Mouse (Mus musculus) CH12.LX (cell line): ENCODE results near the gene 4930564D02Rik. TPM values are rescaled to one million over a fixed set of nuclear protein-coding genes. Genes with fewer than 3 reads are reported as not detected.

Experiments
- DNase-seq: peaks from one replicate; pipeline ENCODE4 v3.0.0-alpha.2; 2013; ENCODE audit errors: extremely low read depth
- H3K27ac ChIP-seq: 2 replicates; pipeline ENCODE4 v1.5.1; 2012; ENCODE audit warnings: low read depth, mild to moderate bottlenecking, control low read depth, moderate library complexity; ENCODE audit not compliant: insufficient read depth
- H3K27me3 ChIP-seq: replicated peaks from 2 replicates; pipeline ENCODE3; 2012; ENCODE audit warnings: inconsistent platforms
- H3K36me3 ChIP-seq, 2 experiments: replicated peaks in 1 of 2; 2 replicates each; pipeline versions ENCODE3 to v1.6.1; 2012; ENCODE audit warnings: inconsistent platforms in 1 of 2, low read length in 1 of 2, mild to moderate bottlenecking in 1 of 2, mixed read lengths in 1 of 2, moderate library complexity in 1 of 2; ENCODE audit not compliant: control insufficient read depth in 1 of 2, insufficient read depth in 1 of 2
- H3K4me1 ChIP-seq, 2 experiments: 2 replicates each; pipeline ENCODE4 v1.6.1; 2012; ENCODE audit warnings: inconsistent platforms in 1 of 2, moderate library complexity in 1 of 2; ENCODE audit not compliant: insufficient read depth in 2 of 2, control insufficient read depth in 1 of 2
- H3K4me2 ChIP-seq: 2 replicates; pipeline ENCODE4 v1.6.1; 2012; ENCODE audit warnings: low read depth, mild to moderate bottlenecking, control low read depth; ENCODE audit not compliant: poor library complexity, insufficient read depth, severe bottlenecking
- H3K4me3 ChIP-seq, 3 experiments: fragments of 150-350 bp in 1 of 3; sonication (generic) in 1 of 3; replicated peaks in 1 of 3; 2 replicates each; pipeline versions ENCODE3 to v1.5.1; 2011 to 2012; ENCODE audit warnings: low read depth in 2 of 3, low read length in 2 of 3, mild to moderate bottlenecking in 2 of 3, moderate library complexity in 2 of 3, control low read depth in 1 of 3, improper control_type of control experiment in 1 of 3, inconsistent platforms in 1 of 3, mixed read lengths in 1 of 3; ENCODE audit not compliant: poor library complexity in 1 of 3
- H3K79me2 ChIP-seq: replicated peaks from 2 replicates; pipeline ENCODE4 v1.6.1; 2012; ENCODE audit warnings: mild to moderate bottlenecking, moderate library complexity; ENCODE audit not compliant: control insufficient read depth, poor library complexity, insufficient read depth, severe bottlenecking; ENCODE audit errors: extremely low read depth
- H3K9ac ChIP-seq: 2 replicates; pipeline ENCODE4 v1.6.1; 2012; ENCODE audit warnings: low read depth, mild to moderate bottlenecking, control low read depth, moderate library complexity; ENCODE audit not compliant: insufficient read depth
- H3K9me3 ChIP-seq: replicated peaks from 2 replicates; pipeline ENCODE3; 2012; ENCODE audit warnings: low read length, inconsistent platforms, mixed read lengths
- BHLHE40 ChIP-seq: IDR thresholded peaks from 2 replicates; pipeline ENCODE4 v1.6.1; 2011; ENCODE audit warnings: mild to moderate bottlenecking, low read depth, low read length, improper control_type of control experiment
- CHD2 ChIP-seq: IDR thresholded peaks from 2 replicates; pipeline ENCODE4 v1.6.1; 2011; ENCODE audit warnings: low read length, improper control_type of control experiment
- CTCF ChIP-seq, 2 experiments: IDR thresholded peaks in 1 of 2; conservative IDR thresholded peaks in 1 of 2; 2 replicates each; pipeline ENCODE4 v1.5.1; 2011 to 2012; ENCODE audit warnings: low read depth in 2 of 2, low read length in 2 of 2, improper control_type of control experiment in 1 of 2, inconsistent platforms in 1 of 2, mild to moderate bottlenecking in 1 of 2, moderate library complexity in 1 of 2
- ELF1 ChIP-seq: IDR thresholded peaks from 2 replicates; pipeline ENCODE4 v1.6.1; 2014; ENCODE audit warnings: low read depth, mild to moderate bottlenecking, inconsistent platforms, low read length, improper control_type of control experiment
- EP300 ChIP-seq: IDR thresholded peaks from 2 replicates; pipeline ENCODE4 v1.6.1; 2011; ENCODE audit warnings: low read length, improper control_type of control experiment
- ETS1 ChIP-seq: conservative IDR thresholded peaks from 2 replicates; pipeline ENCODE4 v1.6.1; 2012; ENCODE audit warnings: low read depth, mild to moderate bottlenecking, inconsistent platforms, low read length, improper control_type of control experiment, moderate library complexity
- GABPA ChIP-seq: IDR thresholded peaks from 2 replicates; pipeline ENCODE4 v1.6.1; 2012; ENCODE audit warnings: low read depth, low read length, improper control_type of control experiment, inconsistent platforms; ENCODE audit not compliant: insufficient replicate concordance
- HCFC1 ChIP-seq: IDR thresholded peaks from 2 replicates; pipeline ENCODE4 v1.6.1; 2012; ENCODE audit warnings: low read depth, mild to moderate bottlenecking, inconsistent platforms, low read length, improper control_type of control experiment
- IRF4 ChIP-seq: IDR thresholded peaks from 2 replicates; pipeline ENCODE4 v1.6.1; 2014; ENCODE audit warnings: low read depth, mild to moderate bottlenecking, inconsistent platforms, low read length, improper control_type of control experiment
- KAT2A ChIP-seq: IDR thresholded peaks from 2 replicates; pipeline ENCODE4 v1.6.1; 2012; ENCODE audit warnings: low read length, improper control_type of control experiment, inconsistent platforms; ENCODE audit not compliant: insufficient replicate concordance
- MAFK ChIP-seq: IDR thresholded peaks from 2 replicates; pipeline ENCODE4 v1.6.1; 2011; ENCODE audit warnings: low read length, improper control_type of control experiment; ENCODE audit not compliant: insufficient replicate concordance
- MAX ChIP-seq: IDR thresholded peaks from 2 replicates; pipeline ENCODE4 v1.6.1; 2011; ENCODE audit warnings: low read length, improper control_type of control experiment
- MYC ChIP-seq: IDR thresholded peaks from 2 replicates; pipeline ENCODE4 v1.6.1; 2011; ENCODE audit warnings: low read depth, mild to moderate bottlenecking, improper control_type of control experiment, low read length
- NELFE ChIP-seq: IDR thresholded peaks from 2 replicates; pipeline ENCODE4 v1.6.1; 2011; ENCODE audit warnings: low read depth, low read length, improper control_type of control experiment
- NRF1 ChIP-seq: IDR thresholded peaks from 2 replicates; pipeline ENCODE4 v1.6.1; 2014; ENCODE audit warnings: low read depth, mild to moderate bottlenecking, inconsistent platforms, low read length, improper control_type of control experiment, moderate library complexity
- PAX5 ChIP-seq: IDR thresholded peaks from 2 replicates; pipeline ENCODE4 v1.6.1; 2012; ENCODE audit warnings: low read length, inconsistent platforms, mixed read lengths
- RAD21 ChIP-seq: IDR thresholded peaks from 2 replicates; pipeline ENCODE4 v1.6.1; 2011; ENCODE audit warnings: low read depth, mild to moderate bottlenecking, low read length, improper control_type of control experiment, moderate library complexity
- RCOR1 ChIP-seq: conservative IDR thresholded peaks from 2 replicates; pipeline ENCODE4 v1.6.1; 2012; ENCODE audit warnings: low read depth, mild to moderate bottlenecking, inconsistent platforms, low read length, improper control_type of control experiment
- SIN3A ChIP-seq: IDR thresholded peaks from 2 replicates; pipeline ENCODE4 v1.6.1; 2012; ENCODE audit warnings: low read length, improper control_type of control experiment, inconsistent platforms
- SMC3 ChIP-seq: IDR thresholded peaks from 2 replicates; pipeline ENCODE4 v1.6.1; 2011; ENCODE audit warnings: low read depth, low read length, improper control_type of control experiment
- TCF12 ChIP-seq: IDR thresholded peaks from 2 replicates; pipeline ENCODE4 v1.6.1; 2014; ENCODE audit warnings: low read depth, mild to moderate bottlenecking, inconsistent platforms, low read length, improper control_type of control experiment
- UBTF ChIP-seq: IDR thresholded peaks from 2 replicates; pipeline ENCODE4 v1.6.1; 2012; ENCODE audit warnings: low read depth, mild to moderate bottlenecking, inconsistent platforms, low read length, improper control_type of control experiment, moderate library complexity
- USF2 ChIP-seq: conservative IDR thresholded peaks from 2 replicates; pipeline ENCODE4 v1.6.1; 2011; ENCODE audit warnings: low read depth, low read length, improper control_type of control experiment
- ZC3H11A ChIP-seq: IDR thresholded peaks from 2 replicates; pipeline ENCODE4 v1.6.1; 2012; ENCODE audit warnings: low read depth, mild to moderate bottlenecking, inconsistent platforms, low read length, improper control_type of control experiment
- ZMIZ1 ChIP-seq: IDR thresholded peaks from 2 replicates; pipeline ENCODE4 v1.6.1; 2012; ENCODE audit warnings: low read depth, mild to moderate bottlenecking, inconsistent platforms, low read length, improper control_type of control experiment
- dilution Hi-C: fragments of 300-500 bp; cut with MboI; formaldehyde crosslinking; loops from 2 replicates; pipeline ENCODE4 v1.14.3; 2020; ENCODE audit warnings: low sequenced_read_pairs; ENCODE audit not compliant: extremely low pct_unique_long_range_greater_than_20kb, extremely low pct_ligation_motif_present
- in situ Hi-C: fragments of 300-500 bp; cut with MboI; formaldehyde crosslinking; loops from 3 replicates; pipeline ENCODE4 v1.14.3; 2019; ENCODE audit warnings: low sequenced_read_pairs, low pct_ligation_motif_present, low pct_unique_long_range_greater_than_20kb, mixed read lengths
- polyA plus RNA-seq: library from polyadenylated mRNA; unstranded; fragments of >175 nt; gene quantifications from 2 replicates; pipeline ENCODE4 v1.2.1, GENCODE M21; 2012; ENCODE audit warnings: low read depth; ENCODE audit not compliant: insufficient read length
- total RNA-seq, 2 experiments: library from RNA; depleted of rRNA; stranded (reverse); fragments of 300-350 nt in 1 of 2; fragments of >200 nt in 1 of 2; gene quantifications; 2 replicates each; pipeline ENCODE4 v1.2.3; 2012 to 2014

Gene 4930564D02Rik
- total and polyA plus RNA-seq, 3 experiments = not detected

- Histone ChIP-seq H3K79me2 (no peaks in the 10 kb centered on the region), H3K4me2 (no peak overlapping the region), H3K36me3 (no peaks in the 10 kb centered on the region), H3K4me3 (no peak overlapping the region), H3K9ac (no peak overlapping the region), H3K27ac (no peak overlapping the region), H3K27me3 (peaks cover 2% of the 10 kb centered on the region), H3K4me1 (peaks cover 0 to 15% of the 10 kb centered on the region in 2 experiments; a peak in 2 of 4 replicates), H3K9me3 (no peaks in the 10 kb centered on the region)
- TF ChIP-seq KAT2A (no peak), SMC3 (no peak), ZC3H11A (no peak), EP300 (no peak), MAFK (no peak), UBTF (no peak), MYC (no peak), USF2 (no peak), GABPA (no peak), RCOR1 (no peak), RAD21 (no peak), HCFC1 (no peak), ETS1 (no peak), IRF4 (no peak), SIN3A (no peak), CHD2 (no peak), NRF1 (no peak), ELF1 (no peak), MAX (no peak), BHLHE40 (no peak)
- in situ Hi-C loops = no loop called here
- no peak for DNase-seq
- dilution Hi-C loops = no loop called here
Measured at GRCm38 (mm10) chr3:105092721-105093505, 26.3 kb downstream of the 4930564D02Rik start.

- dilution Hi-C loops (no loop called here), in situ Hi-C loops (no loop called here)
- Histone ChIP-seq H3K4me3 (no peak overlapping the region), H3K79me2 (no peaks in the 10 kb centered on the region), H3K4me2 (no peak overlapping the region), H3K4me1 (peaks cover 0 to 15% of the 10 kb centered on the region in 2 experiments; a peak in 2 of 4 replicates), H3K9me3 (no peaks in the 10 kb centered on the region), H3K9ac (no peak overlapping the region), H3K36me3 (no peaks in the 10 kb centered on the region), H3K27ac (no peak overlapping the region), H3K27me3 (peaks cover 2% of the 10 kb centered on the region)
- DNase-seq = peak; percentile 21
- no peak for TF ChIP-seq NELFE
- no peak for TF ChIP-seq GABPA
- peak in 1 of 2 experiments; percentile 49; a peak in 3 of 4 replicates for TF ChIP-seq CTCF (conservative IDR thresholded peaks at IDR 0.05 in 1 of 2, IDR thresholded peaks at IDR 0.05 in 1 of 2; ENCODE audit: low read depth in 2 of 2, low read length in 2 of 2)
- TF ChIP-seq ZMIZ1 = no peak
- TF ChIP-seq NRF1 = no peak
- peak; percentile 25; the same call in 1 of the 2 replicates for TF ChIP-seq SMC3
- TF ChIP-seq MAFK = no peak
- TF ChIP-seq PAX5 = no peak
- no peak for TF ChIP-seq TCF12
- no peak for TF ChIP-seq KAT2A
Measured at GRCm38 (mm10) chr3:105094448-105094847, 27.8 kb downstream of the 4930564D02Rik start.
